Mouse (Mus musculus): Measurements from ENCODE around the gene Elk4. TPM values are rescaled to one million over a fixed set of nuclear protein-coding genes. Genes with fewer than 3 reads are reported as not detected.

Gene Elk4
- total and polyA plus RNA-seq, 3 experiments: 16.8 to 18.9 (median 17.4) TPM

GRCm38 (mm10) chr1:132046143-132046735 lies 38.8 kb downstream of the Elk4 start (continued):
- no peak for TF ChIP-seq KAT2A (IDR thresholded peaks at IDR 0.05; ENCODE audit: insufficient replicate concordance, low read length)
- TF ChIP-seq POLR2AphosphoS2 (IDR thresholded peaks at IDR 0.05; ENCODE audit: low read depth, low read length): no peak
- peak; percentile 42; the same call in 1 of the 2 replicates for TF ChIP-seq TCF12 (IDR thresholded peaks at IDR 0.05; ENCODE audit: low read depth, low read length)
- peak; percentile 34; the same call in 1 of the 2 replicates for TF ChIP-seq RCOR1 (conservative IDR thresholded peaks at IDR 0.05; ENCODE audit: low read depth, low read length)
- peak; percentile 46; the same call in 1 of the 2 replicates for TF ChIP-seq ZNF384 (IDR thresholded peaks at IDR 0.05; ENCODE audit: low read depth, low read length)
- TF ChIP-seq JUN (IDR thresholded peaks at IDR 0.05; ENCODE audit: insufficient read depth, low read depth, low read length): no peak; the same call in 1 of the 2 replicates
- TF ChIP-seq POLR2A (IDR thresholded peaks at IDR 0.05; ENCODE audit: low read depth, low read length): no peak
- TF ChIP-seq ZKSCAN1 (IDR thresholded peaks at IDR 0.05; ENCODE audit: borderline replicate concordance, low read depth, low read length): no peak
- no peak for TF ChIP-seq EP300 (IDR thresholded peaks at IDR 0.05; ENCODE audit: low read length)
- TF ChIP-seq MXI1 (IDR thresholded peaks at IDR 0.05; ENCODE audit: low read depth, low read length): no peak
- TF ChIP-seq GABPA (IDR thresholded peaks at IDR 0.05; ENCODE audit: insufficient replicate concordance, low read depth, low read length): no peak
- TF ChIP-seq MAFK (IDR thresholded peaks at IDR 0.05; ENCODE audit: insufficient replicate concordance, low read length): no peak
- TF ChIP-seq TBP (conservative IDR thresholded peaks at IDR 0.05; ENCODE audit: low read depth, low read length): no peak

- Histone ChIP-seq H3K36me3 (replicated peaks in 1 of 2; ENCODE audit: control insufficient read depth in 1 of 2, insufficient read depth in 1 of 2, low read length in 1 of 2) (peaks cover 0 to 3% of the 10 kb centered on the region in 2 experiments), H3K4me1 (ENCODE audit: control insufficient read depth in 1 of 2, insufficient read depth in 2 of 2) (peaks cover 3 to 34% of the 10 kb centered on the region in 2 experiments; a peak in 3 of 4 replicates), H3K9me3 (replicated peaks; ENCODE audit: low read length) (no peaks in the 10 kb centered on the region), H3K4me3 (replicated peaks in 1 of 3; ENCODE audit: low read depth in 2 of 3, low read length in 2 of 3, poor library complexity in 1 of 3) (no peak overlapping the region), H3K79me2 (replicated peaks; ENCODE audit: control insufficient read depth, extremely low read depth, insufficient read depth, poor library complexity, severe bottlenecking) (no peaks in the 10 kb centered on the region), H3K27me3 (replicated peaks) (no peaks in the 10 kb centered on the region), H3K4me2 (ENCODE audit: insufficient read depth, low read depth, poor library complexity, severe bottlenecking) (no peak overlapping the region), H3K9ac (ENCODE audit: insufficient read depth, low read depth) (no peak overlapping the region), H3K27ac (ENCODE audit: insufficient read depth, low read depth) (no peak overlapping the region)
- in situ Hi-C loops (cut with MboI; ENCODE audit: low pct_ligation_motif_present, low pct_unique_long_range_greater_than_20kb, low sequenced_read_pairs) (no loop called here), dilution Hi-C loops (cut with MboI; ENCODE audit: extremely low pct_ligation_motif_present, extremely low pct_unique_long_range_greater_than_20kb, low sequenced_read_pairs) (no loop called here)
- DNase-seq (ENCODE audit: extremely low read depth): no peak
- TF ChIP-seq CTCF (conservative IDR thresholded peaks at IDR 0.05 in 1 of 2, IDR thresholded peaks at IDR 0.05 in 1 of 2; ENCODE audit: low read depth in 2 of 2, low read length in 2 of 2): no peak
- no peak for TF ChIP-seq ZMIZ1 (IDR thresholded peaks at IDR 0.05; ENCODE audit: low read depth, low read length)
- TF ChIP-seq ELF1 (IDR thresholded peaks at IDR 0.05; ENCODE audit: low read depth, low read length): no peak
- no peak for TF ChIP-seq ZKSCAN1 (IDR thresholded peaks at IDR 0.05; ENCODE audit: borderline replicate concordance, low read depth, low read length)
- TF ChIP-seq USF2 (conservative IDR thresholded peaks at IDR 0.05; ENCODE audit: low read depth, low read length): no peak
- TF ChIP-seq HCFC1 (IDR thresholded peaks at IDR 0.05; ENCODE audit: low read depth, low read length): no peak
- no peak for TF ChIP-seq PAX5 (IDR thresholded peaks at IDR 0.05; ENCODE audit: low read length)
- no peak for TF ChIP-seq EP300 (IDR thresholded peaks at IDR 0.05; ENCODE audit: low read length)
- no peak for TF ChIP-seq MAX (IDR thresholded peaks at IDR 0.05; ENCODE audit: low read length)
- TF ChIP-seq KAT2A (IDR thresholded peaks at IDR 0.05; ENCODE audit: insufficient replicate concordance, low read length): no peak
- no peak for TF ChIP-seq ZC3H11A (IDR thresholded peaks at IDR 0.05; ENCODE audit: low read depth, low read length)
These were observed 44.3 kb downstream of the Elk4 start for GRCm38 (mm10) chr1:132051746-132052145.
